ENCODE assay signal across 11 mouse cellular contexts in the genomic region with DNA sequence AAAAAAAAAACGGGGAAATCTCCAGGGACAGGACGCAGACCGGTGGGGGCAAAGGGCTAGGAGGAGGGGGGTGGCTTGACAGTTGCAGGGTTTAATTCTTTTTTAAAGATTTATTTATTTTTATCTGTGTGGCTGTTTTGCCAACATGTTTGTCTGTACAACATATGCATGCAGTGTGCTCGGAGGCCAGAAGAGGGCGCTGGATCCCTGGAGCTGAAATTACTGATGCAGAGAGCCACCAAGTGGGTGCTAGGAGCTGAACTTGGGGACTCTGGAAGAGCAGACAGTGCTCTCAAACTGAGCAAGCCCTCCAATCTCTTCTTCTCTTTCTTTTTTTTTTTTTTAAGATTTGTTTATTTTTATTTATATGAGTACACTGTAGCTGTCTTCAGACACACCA. TPM values are rescaled to one million over a fixed set of nuclear protein-coding genes. Genes with fewer than 3 reads are reported as not detected.
A peak's percentile ranks its signal among the peaks of the same experiment; 100 is the strongest.
DNase-seq lines count a peak whose midpoint lies in the region; ATAC-seq and TF ChIP-seq lines count a peak whose summit lies in the region.
"Had no signal": no experiment of that assay in that cellular context is flagged by ENCODE, and none has a peak within 500 bp of the region (broad histone marks: within the 10 kb centered on the region; RNA-seq: fewer than 3 reads in every experiment).

No protein-coding gene starts in this region.

- H3K36me3 ChIP-seq in forebrain, postnatal 0 days (ENCODE audit: insufficient read depth), result peaks cover 45% of the 10 kb centered on the region
- no peaks in the 10 kb centered on the region for H3K36me3 ChIP-seq in forebrain, embryonic 10.5 days (replicated peaks)
- no peaks in the 10 kb centered on the region for H3K36me3 ChIP-seq in liver, postnatal 0 days (replicated peaks; ENCODE audit: insufficient read depth, low read length)
- H3K36me3 ChIP-seq in liver, embryonic 12.5 days, result no peaks in the 10 kb centered on the region
- H3K36me3 ChIP-seq in forebrain, embryonic 11.5 days (ENCODE audit: control insufficient read depth, insufficient read depth, low read length), result no peaks in the 10 kb centered on the region

- no peaks in the 10 kb centered on the region for H3K27me3 ChIP-seq in forebrain, postnatal 0 days (ENCODE audit: insufficient read depth, low read length)
- peaks cover 6% of the 10 kb centered on the region; the same call in 1 of the 2 replicates for H3K27me3 ChIP-seq in forebrain, embryonic 10.5 days (ENCODE audit: poor library complexity, severe bottlenecking)
- no peaks in the 10 kb centered on the region for H3K27me3 ChIP-seq in liver, postnatal 0 days (ENCODE audit: insufficient read depth, low read length)
- H3K27me3 ChIP-seq in liver, embryonic 12.5 days (replicated peaks), result no peaks in the 10 kb centered on the region
- no peaks in the 10 kb centered on the region for H3K27me3 ChIP-seq in forebrain, embryonic 11.5 days (ENCODE audit: control insufficient read depth, insufficient read depth, low read length)
- H3K27me3 ChIP-seq: limb, embryonic 15.5 days had no signal

- no peak overlapping the region for H3K4me3 ChIP-seq in forebrain, postnatal 0 days (ENCODE audit: low read depth, low read length)
- H3K4me3 ChIP-seq in forebrain, embryonic 10.5 days, result no peak overlapping the region
- no peak overlapping the region for H3K4me3 ChIP-seq in liver, postnatal 0 days (ENCODE audit: low read depth, low read length)
- H3K4me3 ChIP-seq in liver, embryonic 12.5 days, result no peak overlapping the region
- no peak overlapping the region for H3K4me3 ChIP-seq in forebrain, embryonic 11.5 days (ENCODE audit: low read depth, low read length)
- H3K4me3 ChIP-seq: limb, embryonic 15.5 days; megakaryocyte, embryonic 14.5 days had no signal

- no peak for ATAC-seq in forebrain, postnatal 0 days
- no peak for ATAC-seq in liver, postnatal 0 days
- ATAC-seq in liver, embryonic 12.5 days, result no peak
- 0 out of 2 replicates have a peak, but pooled peaks have one; percentile 50 for ATAC-seq in megakaryocyte progenitor cell, adult 5-6 weeks (replicated peaks; ENCODE audit: poor library complexity)
- ATAC-seq in forebrain, embryonic 11.5 days (replicated peaks; ENCODE audit: low FRiP score), result no peak

- no peak overlapping the region for H3K9ac ChIP-seq in forebrain, postnatal 0 days
- H3K9ac ChIP-seq in liver, postnatal 0 days (replicated peaks), result no peak overlapping the region
- H3K9ac ChIP-seq in liver, embryonic 12.5 days, result no peak overlapping the region
- H3K9ac ChIP-seq in forebrain, embryonic 11.5 days (ENCODE audit: low read length), result no peak overlapping the region
- H3K9ac ChIP-seq: limb, embryonic 15.5 days had no signal

- TF ChIP-seq EP300 in liver, postnatal 0 days (IDR thresholded peaks at IDR 0.05; ENCODE audit: low read depth), result no peak

- H3K27ac ChIP-seq in forebrain, postnatal 0 days (ENCODE audit: low read depth, low read length), result no peak overlapping the region
- H3K27ac ChIP-seq in forebrain, embryonic 10.5 days, result no peak overlapping the region
- H3K27ac ChIP-seq in liver, postnatal 0 days (ENCODE audit: low read depth), result no peak overlapping the region
- H3K27ac ChIP-seq in liver, embryonic 12.5 days, result no peak overlapping the region
- H3K27ac ChIP-seq in forebrain, embryonic 11.5 days (ENCODE audit: low read depth, low read length), result no peak overlapping the region
- H3K27ac ChIP-seq: limb, embryonic 15.5 days had no signal

- 61% methylated on average over 5 of the region's 5 CpGs for WGBS in forebrain, postnatal 0 days
- WGBS in forebrain, embryonic 10.5 days, result 49% methylated on average over 5 of the region's 5 CpGs
- 52% methylated on average over 5 of the region's 5 CpGs for WGBS in liver, postnatal 0 days (ENCODE audit: insufficient replicate concordance)
- WGBS in liver, embryonic 12.5 days (ENCODE audit: insufficient replicate concordance), result 39% methylated on average over 5 of the region's 5 CpGs
- WGBS in forebrain, embryonic 11.5 days, result 53% methylated on average over 5 of the region's 5 CpGs

- no peaks in the 10 kb centered on the region for H3K4me1 ChIP-seq in forebrain, postnatal 0 days (ENCODE audit: insufficient read depth)
- H3K4me1 ChIP-seq in forebrain, embryonic 10.5 days, result peaks cover 9% of the 10 kb centered on the region
- H3K4me1 ChIP-seq in liver, postnatal 0 days (ENCODE audit: insufficient read depth), result no peaks in the 10 kb centered on the region
- peaks cover 7% of the 10 kb centered on the region; the same call in 1 of the 2 replicates for H3K4me1 ChIP-seq in liver, embryonic 12.5 days
- no peaks in the 10 kb centered on the region for H3K4me1 ChIP-seq in forebrain, embryonic 11.5 days (replicated peaks; ENCODE audit: control insufficient read depth, insufficient read depth, low read length)
- H3K4me1 ChIP-seq: limb, embryonic 15.5 days had no signal

- TF ChIP-seq CTCF in forebrain, postnatal 0 days (IDR thresholded peaks at IDR 0.05; ENCODE audit: low read depth), result peak; percentile 56
- TF ChIP-seq CTCF in liver, postnatal 0 days (IDR thresholded peaks at IDR 0.05; ENCODE audit: low read depth), result peak; percentile 51

- no peak overlapping the region for H3K4me2 ChIP-seq in forebrain, postnatal 0 days (ENCODE audit: low read depth)
- H3K4me2 ChIP-seq in liver, postnatal 0 days (ENCODE audit: low read depth, low read length), result no peak overlapping the region
- no peak overlapping the region for H3K4me2 ChIP-seq in liver, embryonic 12.5 days
- H3K4me2 ChIP-seq in forebrain, embryonic 11.5 days (ENCODE audit: low read depth, low read length, severe bottlenecking), result no peak overlapping the region
- H3K4me2 ChIP-seq: limb, embryonic 15.5 days had no signal

- no peaks in the 10 kb centered on the region for H3K9me3 ChIP-seq in forebrain, postnatal 0 days (ENCODE audit: low read length)
- no peaks in the 10 kb centered on the region for H3K9me3 ChIP-seq in forebrain, embryonic 10.5 days
- no peaks in the 10 kb centered on the region for H3K9me3 ChIP-seq in liver, postnatal 0 days (ENCODE audit: low read length)
- H3K9me3 ChIP-seq in liver, embryonic 12.5 days (replicated peaks), result no peaks in the 10 kb centered on the region
- no peaks in the 10 kb centered on the region for H3K9me3 ChIP-seq in forebrain, embryonic 11.5 days (ENCODE audit: control insufficient read depth, low read length)
- H3K9me3 ChIP-seq: limb, embryonic 15.5 days; megakaryocyte, embryonic 14.5 days had no signal

- no peak for DNase-seq in forebrain, postnatal 0 days
- no peak for DNase-seq in forebrain, embryonic 10.5 days (ENCODE audit: extremely low spot score, low spot score)
- DNase-seq in liver, postnatal 0 days, result no peak
- peak; percentile 68 for DNase-seq in ES-CJ7 (ENCODE audit: low read depth, low spot score)
- no peak for DNase-seq in forebrain, embryonic 11.5 days (ENCODE audit: low spot score)
- DNase-seq in kidney, postnatal 14 days, result no peak
- DNase-seq: kidney, adult 9 months had no signal

RNA-seq across cellular contexts. Expression of a gene that starts 58.9 kb away (rescaled TPM):
- total RNA-seq in forebrain, postnatal 0 days (2014; rRNA removed), result 2.1 and 3.1 TPM in 2 replicates
- polyA plus RNA-seq in forebrain, postnatal 0 days (2015; fragmentation: Nextera tagmentation; extraction: Ambion mirVana), result 2.0 and 3.2 TPM in 2 replicates
- 0.36 and 0.53 TPM in 2 replicates for polyA plus RNA-seq in forebrain, embryonic 10.5 days (2016; fragmentation: Nextera tagmentation; extraction: Ambion mirVana)
- 0.11 and 0.18 TPM in 2 replicates for polyA plus RNA-seq in liver, postnatal 0 days (2015; fragmentation: Nextera tagmentation; extraction: Ambion mirVana)
- 0.29 and 0.41 TPM in 2 replicates for polyA plus RNA-seq in liver, embryonic 12.5 days (2016; fragmentation: Nextera tagmentation; extraction: Ambion mirVana)
- 1.7 TPM in 2 replicates for total RNA-seq in megakaryocyte progenitor cell, adult 5-6 weeks (2015)
- total RNA-seq in megakaryocyte progenitor cell, adult 5-6 weeks (2017), result 0.17 and 0.47 TPM in 2 replicates
- polyA plus RNA-seq in forebrain, embryonic 11.5 days (2014; fragmentation: Nextera tagmentation; extraction: Ambion mirVana), result 0.55 and 0.89 TPM in 2 replicates
